Mouse (Mus musculus) intestine, embryonic 16.5 days (tissue): Measurements from ENCODE around the gene Pnma1. TPM values are rescaled to one million over a fixed set of nuclear protein-coding genes. Genes with fewer than 3 reads are reported as not detected.

Experiments used
- ATAC-seq: fragments of 200-750 bp; cut with Nextera tagmentation; 2 replicates; pipeline ENCODE4 v1.8.0; 2017; ENCODE audit warnings: moderate TSS enrichment, moderate library complexity
- H3K27ac ChIP-seq: fragments of 300-500 bp; sonication (generic); 2 replicates; pipeline ENCODE4 v1.5.1; 2014; ENCODE audit warnings: mild to moderate bottlenecking, low read length
- H3K27me3 ChIP-seq: fragments of 300-500 bp; sonication (generic); replicated peaks from 2 replicates; pipeline ENCODE4 v1.6.1; 2014; ENCODE audit warnings: low read length, control low read depth, mixed read lengths; ENCODE audit not compliant: control insufficient read depth, insufficient read depth
- H3K36me3 ChIP-seq: fragments of 300-500 bp; sonication (generic); 2 replicates; pipeline ENCODE4 v1.6.1; 2014; ENCODE audit warnings: low read length, control low read depth; ENCODE audit not compliant: control insufficient read depth, insufficient read depth
- H3K4me1 ChIP-seq: fragments of 300-500 bp; sonication (generic); 2 replicates; pipeline ENCODE4 v1.6.1; 2014; ENCODE audit warnings: low read length, control low read depth, mixed read lengths; ENCODE audit not compliant: control insufficient read depth, insufficient read depth
- H3K4me2 ChIP-seq: fragments of 300-500 bp; sonication (generic); 2 replicates; pipeline ENCODE4 v1.6.1; 2014; ENCODE audit warnings: low read depth, low read length, control low read depth
- H3K4me3 ChIP-seq: fragments of 300-500 bp; sonication (generic); 2 replicates; pipeline ENCODE4 v1.5.1; 2014; ENCODE audit warnings: mild to moderate bottlenecking, low read length
- H3K9ac ChIP-seq: fragments of 300-500 bp; sonication (generic); 2 replicates; pipeline ENCODE4 v1.6.1; 2014; ENCODE audit warnings: low read depth, low read length
- H3K9me3 ChIP-seq: fragments of 300-500 bp; sonication (generic); 2 replicates; pipeline ENCODE4 v1.6.1; 2016; ENCODE audit warnings: low read length, control low read depth; ENCODE audit not compliant: control insufficient read depth
- WGBS: fragments of 180-500 bp; shearing (Covaris S2); extraction: QIAGEN DNeasy Blood & Tissue Kit; methylation state at CpG from one replicate; pipeline ENCODE4 v1.1.7; 2014; 5-methylcytosine and 5-hydroxymethylcytosine counted together
- polyA plus RNA-seq: library from polyadenylated mRNA; unstranded; fragments of >200 nt; fragmentation: Nextera tagmentation; extraction: Ambion mirVana; gene quantifications from 2 replicates; pipeline ENCODE4 v1.2.1, GENCODE M21; 2015

Gene Pnma1
- polyA plus RNA-seq, 1 experiment from 2014 or later, result 0.67 TPM

DNA sequence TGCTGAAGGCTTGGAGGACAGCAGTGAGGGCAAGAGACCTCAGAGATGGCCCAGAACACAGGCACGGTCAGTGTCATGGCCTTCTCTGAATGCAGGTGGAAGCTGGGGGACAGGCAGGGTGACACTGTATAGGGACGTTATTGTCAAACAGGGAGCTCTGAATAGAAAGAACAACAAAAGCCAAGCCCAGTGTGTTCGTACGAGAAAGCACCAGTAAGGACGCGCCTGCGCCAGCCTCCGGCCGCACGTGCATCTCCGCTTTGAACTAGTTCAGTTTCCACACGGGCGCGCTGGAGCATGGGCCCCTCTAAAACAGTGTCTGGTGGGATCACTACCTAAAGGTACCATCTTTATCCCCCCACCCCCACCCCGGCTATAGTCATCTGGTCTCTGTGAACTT, 1.7 kb upstream of the Pnma1 start:
- peaks cover 30% of the 10 kb centered on the region for H3K4me1 ChIP-seq
- H3K36me3 ChIP-seq, result no peaks in the 10 kb centered on the region
- no peak overlapping the region for H3K27ac ChIP-seq
- WGBS, result 81% methylated on average over 15 of the region's 15 CpGs
- H3K9ac ChIP-seq, result no peak overlapping the region
- H3K4me2 ChIP-seq, result no peak overlapping the region
- H3K27me3 ChIP-seq, result no peaks in the 10 kb centered on the region
- no peak for ATAC-seq
- no peak overlapping the region for H3K4me3 ChIP-seq
- no peaks in the 10 kb centered on the region for H3K9me3 ChIP-seq

GRCm38 (mm10) chr12:84148622-84149012, 328 bp upstream of the Pnma1 start:
- Histone ChIP-seq H3K9me3 (no peaks in the 10 kb centered on the region), H3K4me1 (peaks cover 30% of the 10 kb centered on the region), H3K27ac (no peak overlapping the region), H3K4me2 (peak overlapping the region; percentile 87), H3K4me3 (peak overlapping the region; percentile 56), H3K36me3 (no peaks in the 10 kb centered on the region), H3K9ac (peak overlapping the region; percentile 68), H3K27me3 (no peaks in the 10 kb centered on the region)
- WGBS, result 13% methylated on average over 10 of the region's 10 CpGs
- ATAC-seq, result no peak

- Histone ChIP-seq H3K36me3 (0 out of 2 replicates have a peak, but pooled peaks cover 3% of the 10 kb centered on the region), H3K4me2 (no peak overlapping the region), H3K9ac (no peak overlapping the region), H3K27ac (no peak overlapping the region), H3K4me3 (no peak overlapping the region), H3K27me3 (no peaks in the 10 kb centered on the region), H3K4me1 (no peaks in the 10 kb centered on the region), H3K9me3 (no peaks in the 10 kb centered on the region)
- 60% methylated on average over 14 of the region's 14 CpGs for WGBS
- ATAC-seq, result no peak
Measured at GRCm38 (mm10) chr12:84142281-84143050, 5.8 kb downstream of the Pnma1 start.

- Histone ChIP-seq H3K27me3 (no peaks in the 10 kb centered on the region), H3K9ac (no peak overlapping the region), H3K27ac (no peak overlapping the region), H3K36me3 (0 out of 2 replicates have a peak, but pooled peaks cover 3% of the 10 kb centered on the region), H3K4me1 (no peaks in the 10 kb centered on the region), H3K4me2 (no peak overlapping the region), H3K4me3 (no peak overlapping the region), H3K9me3 (no peaks in the 10 kb centered on the region)
- no peak for ATAC-seq
- WGBS, result 70% methylated on average over 4 of the region's 4 CpGs
Measured at GRCm38 (mm10) chr12:84141271-84141670, 7.0 kb downstream of the Pnma1 start.

DNA sequence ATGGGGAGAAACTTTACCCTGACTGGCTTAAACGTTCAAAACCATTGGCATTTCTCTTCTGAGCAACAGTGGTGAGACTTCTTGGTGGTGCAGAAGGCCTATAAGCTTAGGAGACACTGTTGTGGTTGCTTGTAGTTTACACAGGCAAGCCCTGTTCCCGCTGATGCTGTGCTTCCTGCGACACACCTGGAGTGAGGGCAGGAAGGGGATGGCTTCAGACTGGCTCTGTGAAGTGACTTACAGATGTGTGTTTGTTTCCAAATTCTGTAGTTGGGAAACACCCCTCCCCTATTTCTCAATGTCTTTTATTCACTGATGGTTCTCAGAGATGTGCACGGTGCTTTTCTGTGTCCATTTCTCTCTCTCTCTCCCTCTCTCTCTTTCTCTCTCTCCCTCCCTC, 8.2 kb downstream of the Pnma1 start:
- Histone ChIP-seq H3K9me3 (no peaks in the 10 kb centered on the region), H3K4me2 (no peak overlapping the region), H3K4me3 (no peak overlapping the region), H3K27ac (no peak overlapping the region), H3K4me1 (no peaks in the 10 kb centered on the region), H3K36me3 (0 out of 2 replicates have a peak, but pooled peaks cover 3% of the 10 kb centered on the region), H3K9ac (no peak overlapping the region), H3K27me3 (no peaks in the 10 kb centered on the region)
- no peak for ATAC-seq
- WGBS, result 70% methylated on average over 4 of the region's 4 CpGs

- WGBS, result 95% methylated on average over 7 of the region's 7 CpGs
- H3K4me1 ChIP-seq, result no peaks in the 10 kb centered on the region
- no peaks in the 10 kb centered on the region for H3K9me3 ChIP-seq
- H3K27ac ChIP-seq, result no peak overlapping the region
- H3K36me3 ChIP-seq, result peaks cover 3% of the 10 kb centered on the region; the same call in 1 of the 2 replicates
- H3K9ac ChIP-seq, result no peak overlapping the region
- ATAC-seq, result no peak
- no peaks in the 10 kb centered on the region for H3K27me3 ChIP-seq
- H3K4me3 ChIP-seq, result no peak overlapping the region
- H3K4me2 ChIP-seq, result no peak overlapping the region
Measured at GRCm38 (mm10) chr12:84137131-84137530, 11.2 kb downstream of the Pnma1 start.

- H3K36me3 ChIP-seq, result no peaks in the 10 kb centered on the region; the same call in 1 of the 2 replicates
- H3K27ac ChIP-seq, result no peak overlapping the region
- no peaks in the 10 kb centered on the region for H3K9me3 ChIP-seq
- no peak for ATAC-seq
- H3K9ac ChIP-seq, result no peak overlapping the region
- WGBS, result 58% methylated on average over 3 of the region's 3 CpGs
- H3K4me3 ChIP-seq, result no peak overlapping the region
- no peak overlapping the region for H3K4me2 ChIP-seq
- H3K27me3 ChIP-seq, result no peaks in the 10 kb centered on the region
- no peaks in the 10 kb centered on the region for H3K4me1 ChIP-seq
Measured at GRCm38 (mm10) chr12:84132265-84132664, 16.0 kb downstream of the Pnma1 start.

DNA sequence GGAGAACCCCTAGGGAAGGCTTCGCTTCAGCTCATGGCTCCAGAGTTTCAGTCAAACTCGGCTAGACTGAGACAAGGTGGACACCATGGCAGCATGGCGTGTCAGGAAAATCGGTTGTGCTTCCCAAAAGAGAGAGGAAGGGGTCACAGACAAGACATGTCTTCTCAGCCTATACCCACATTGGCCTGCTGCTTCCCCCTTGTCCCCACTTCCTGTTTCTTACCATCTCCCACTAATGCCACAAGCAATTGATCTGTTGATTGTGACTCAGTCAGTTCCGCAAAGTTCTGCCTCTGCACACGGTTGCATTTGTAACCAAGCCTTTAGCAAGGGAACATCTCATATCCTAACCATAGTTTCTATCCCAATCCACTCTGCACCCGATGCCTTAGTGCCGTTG, 18.4 kb downstream of the Pnma1 start:
- 91% methylated on average over 8 of the region's 8 CpGs for WGBS
- ATAC-seq, result no peak
- Histone ChIP-seq H3K27ac (no peak overlapping the region), H3K4me2 (no peak overlapping the region), H3K9ac (no peak overlapping the region), H3K9me3 (no peaks in the 10 kb centered on the region), H3K4me3 (no peak overlapping the region), H3K4me1 (no peaks in the 10 kb centered on the region), H3K27me3 (no peaks in the 10 kb centered on the region), H3K36me3 (no peaks in the 10 kb centered on the region; the same call in 1 of the 2 replicates)

GRCm38 (mm10) chr12:84128576-84128975, 19.7 kb downstream of the Pnma1 start:
- Histone ChIP-seq H3K4me1 (no peaks in the 10 kb centered on the region), H3K27ac (no peak overlapping the region), H3K36me3 (no peaks in the 10 kb centered on the region; the same call in 1 of the 2 replicates), H3K27me3 (no peaks in the 10 kb centered on the region), H3K4me2 (no peak overlapping the region), H3K9me3 (no peaks in the 10 kb centered on the region), H3K4me3 (no peak overlapping the region), H3K9ac (no peak overlapping the region)
- WGBS, result 91% methylated on average over 6 of the region's 6 CpGs
- no peak for ATAC-seq

- ATAC-seq, result no peak
- no peak overlapping the region for H3K4me3 ChIP-seq
- H3K9me3 ChIP-seq, result no peaks in the 10 kb centered on the region
- 81% methylated on average over 2 of the region's 2 CpGs for WGBS
- no peaks in the 10 kb centered on the region for H3K4me1 ChIP-seq
- no peaks in the 10 kb centered on the region for H3K36me3 ChIP-seq
- H3K4me2 ChIP-seq, result no peak overlapping the region
- H3K27ac ChIP-seq, result no peak overlapping the region
- no peak overlapping the region for H3K9ac ChIP-seq
- no peaks in the 10 kb centered on the region for H3K27me3 ChIP-seq
Measured at GRCm38 (mm10) chr12:84126899-84127298, 21.4 kb downstream of the Pnma1 start.
